Mouse (Mus musculus) small intestine, adult 10 weeks (tissue): ENCODE results near the gene Ggt7. TPM values are rescaled to one million over a fixed set of nuclear protein-coding genes. Genes with fewer than 3 reads are reported as not detected.

Experiments
- polyA plus RNA-seq: library from polyadenylated mRNA; stranded (reverse); fragments of 350-450 nt; fragmentation: Illumina TruSeq; extraction: RNeasy Lipid Tissue Mini Kit (QIAGEN cat#74804); gene quantifications from one replicate; pipeline ENCODE4 v1.2.3, GENCODE M21; 2014; ENCODE audit warnings: low replicate concordance

Gene Ggt7
- polyA plus RNA-seq: not detected

DNA sequence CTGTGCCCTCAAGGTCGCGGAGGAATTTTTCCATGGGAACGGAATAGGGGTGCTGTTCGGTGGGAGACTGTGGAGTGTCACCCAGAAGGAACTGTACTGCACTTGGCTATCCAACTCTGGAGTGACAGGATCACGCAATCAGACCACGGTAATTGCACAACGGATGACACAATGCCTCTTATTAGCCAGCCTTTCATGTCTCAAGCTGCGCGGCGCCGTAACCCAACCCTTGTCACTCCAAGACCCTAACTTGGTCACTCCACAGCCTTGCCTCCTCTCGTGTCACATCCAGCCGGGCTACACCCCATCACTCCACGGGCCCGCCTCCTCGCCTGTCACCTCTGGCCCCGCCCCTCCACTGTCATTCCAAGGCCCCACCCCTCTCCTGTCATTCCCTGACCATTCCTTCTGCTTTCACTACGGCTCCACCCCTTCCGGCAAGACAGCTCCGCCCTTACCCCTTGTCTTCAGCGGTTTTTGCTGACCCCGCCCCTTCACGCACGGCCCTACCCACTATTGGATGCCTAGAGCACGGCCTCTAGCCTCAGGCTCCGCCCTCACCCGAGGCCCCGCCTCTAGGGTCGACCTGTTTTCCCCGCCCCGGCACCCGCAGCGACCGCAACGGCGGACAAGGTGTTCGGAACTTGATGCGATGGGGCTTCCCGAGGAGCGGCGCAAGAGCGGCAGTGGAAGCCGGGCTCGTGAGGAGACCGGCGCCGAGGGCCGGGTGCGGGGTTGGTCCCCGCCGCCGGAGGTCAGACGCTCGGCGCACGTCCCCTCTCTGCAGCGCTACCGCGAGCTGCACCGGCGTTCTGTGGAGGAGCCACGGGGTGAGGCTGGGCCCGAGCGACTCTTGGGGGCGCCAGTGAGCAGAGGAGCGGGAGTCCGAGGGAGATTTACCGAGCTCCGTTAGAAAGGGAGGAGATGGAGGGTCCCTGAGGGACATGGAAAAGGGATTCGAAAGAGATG, at the start of gene Ggt7, which contains the start of gene Acss2:
Gene Ggt7 (minus strand): TSS at position 783 of the 969 bp plus-strand sequence.
Gene Acss2 (plus strand): TSS at position 494 of the 969 bp plus-strand sequence.

DNA sequence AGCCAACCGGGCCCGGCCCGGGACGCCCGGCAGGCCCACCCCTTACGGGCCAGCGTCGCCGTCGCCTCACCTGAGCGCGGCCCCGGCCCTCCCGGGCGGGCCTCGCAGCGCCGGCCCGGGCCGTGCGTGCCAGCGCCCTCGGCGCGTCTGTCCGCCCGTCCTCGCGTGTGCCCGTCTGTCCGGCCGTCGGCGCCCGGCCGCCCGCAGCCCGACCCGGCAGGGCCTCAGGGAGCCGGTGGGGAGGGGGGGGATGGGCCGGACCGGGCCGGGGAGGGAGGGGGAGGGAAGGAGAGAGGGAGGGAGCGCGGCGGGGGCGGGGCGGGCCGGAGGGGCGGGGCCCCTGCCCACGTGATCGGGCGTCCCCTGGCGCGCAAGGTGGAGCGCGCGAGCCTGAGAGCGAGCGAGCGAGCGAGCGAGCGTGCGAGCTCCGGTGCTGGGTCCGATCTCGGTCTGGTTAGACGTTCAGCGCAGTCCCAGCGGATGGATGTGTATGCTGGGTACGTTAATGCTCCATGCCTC, 44.4 kb downstream of the Ggt7 start, which contains the start of gene Ncoa6:
Gene Ncoa6 (minus strand): TSS at position 325 of the 519 bp plus-strand sequence.

Other genes with a start within 250 kb of the Ggt7 start
- not detected for gene Map1lc3a, start 241.9 kb downstream of the Ggt7 start, polyA plus RNA-seq
- gene Pigu, start 160.8 kb downstream of the Ggt7 start, polyA plus RNA-seq: 39.4 TPM
- 79.7 TPM for gene Trp53inp2, start 137.2 kb downstream of the Ggt7 start, polyA plus RNA-seq
- 53.3 TPM for gene Ncoa6, start 44.3 kb downstream of the Ggt7 start, polyA plus RNA-seq
- gene Acss2, start 289 bp downstream of the Ggt7 start, polyA plus RNA-seq: 17.9 TPM
- 6.2 TPM for gene Gss, start 74.6 kb upstream of the Ggt7 start, polyA plus RNA-seq
- not detected for gene Myh7b, start 93.0 kb upstream of the Ggt7 start, polyA plus RNA-seq
- gene Trpc4ap, start 174.1 kb upstream of the Ggt7 start, polyA plus RNA-seq: 72.8 TPM
- gene Edem2, start 211.2 kb upstream of the Ggt7 start, polyA plus RNA-seq: 11.5 TPM
- gene Gm17581, start 217.6 kb upstream of the Ggt7 start, polyA plus RNA-seq: not detected
- gene Procr, start 232.9 kb upstream of the Ggt7 start, polyA plus RNA-seq: 4.1 TPM